Mouse (Mus musculus) ES-CJ7 (cell line): ENCODE data around the gene Snhg11.
"Not testable (repeated sequence)": the region's sequence is repeated elsewhere in the genome, so short reads cannot be mapped to it uniquely, and the experiment has no call there.

ENCODE experiments used
- DNase-seq: peaks from one replicate; pipeline ENCODE4 v3.0.0; 2011; ENCODE audit warnings: low read depth, low spot score

The Snhg11 gene

GRCm38 (mm10) chr2:158369474-158370172, 5.8 kb upstream of the Snhg11 start:
- no peak for DNase-seq

GRCm38 (mm10) chr2:158370173-158370550, 5.3 kb upstream of the Snhg11 start:
- peak; percentile 77 for DNase-seq

GRCm38 (mm10) chr2:158373061-158373460, 2.4 kb upstream of the Snhg11 start:
- no peak for DNase-seq

- DNase-seq, result no peak
Observed at GRCm38 (mm10) chr2:158373516-158373915, 1.9 kb upstream of the Snhg11 start.

- DNase-seq, result no peak
Observed at GRCm38 (mm10) chr2:158376123-158376687, 767 bp downstream of the Snhg11 start.

DNA sequence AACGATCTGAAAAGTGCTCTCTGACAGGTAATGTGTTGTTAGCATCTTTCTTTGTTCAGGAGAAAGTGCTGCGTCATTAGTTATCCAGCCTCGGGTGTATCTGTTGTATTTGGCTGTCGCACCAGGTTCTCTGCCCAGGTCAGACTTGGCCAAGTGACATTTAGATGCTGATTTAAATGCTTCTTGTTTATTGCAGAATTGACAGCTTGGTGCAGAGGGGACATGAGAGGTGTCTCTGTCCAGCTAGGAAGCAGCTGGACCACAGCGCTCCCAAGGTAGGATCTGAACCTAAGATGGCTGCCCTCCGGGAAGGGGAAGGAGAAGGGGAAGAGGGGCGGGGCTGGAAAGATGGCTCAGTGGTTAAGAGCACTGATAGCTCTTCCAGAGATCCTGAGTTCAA, 1.4 kb downstream of the Snhg11 start:
- no peak for DNase-seq

DNA sequence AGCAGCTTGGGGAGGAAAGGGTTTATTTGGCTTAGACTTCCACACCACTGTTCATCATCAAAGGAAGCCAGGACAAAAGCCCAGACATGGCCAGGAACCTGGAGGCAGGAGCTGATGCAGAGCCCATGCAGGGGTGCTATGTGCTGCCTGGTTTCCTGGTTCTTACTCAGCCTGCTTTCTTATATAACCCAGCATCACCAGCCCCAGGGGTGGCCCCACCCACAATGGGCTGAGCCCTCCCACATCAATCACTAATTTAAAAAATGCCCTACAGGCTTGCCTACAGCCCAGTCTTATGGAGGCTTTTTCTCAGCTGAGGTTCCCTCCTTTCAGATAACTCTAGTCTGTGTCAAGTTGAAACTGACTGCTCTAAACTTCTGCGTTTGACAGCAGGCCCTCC, 2.4 kb downstream of the Snhg11 start:
- DNase-seq, result no peak

DNA sequence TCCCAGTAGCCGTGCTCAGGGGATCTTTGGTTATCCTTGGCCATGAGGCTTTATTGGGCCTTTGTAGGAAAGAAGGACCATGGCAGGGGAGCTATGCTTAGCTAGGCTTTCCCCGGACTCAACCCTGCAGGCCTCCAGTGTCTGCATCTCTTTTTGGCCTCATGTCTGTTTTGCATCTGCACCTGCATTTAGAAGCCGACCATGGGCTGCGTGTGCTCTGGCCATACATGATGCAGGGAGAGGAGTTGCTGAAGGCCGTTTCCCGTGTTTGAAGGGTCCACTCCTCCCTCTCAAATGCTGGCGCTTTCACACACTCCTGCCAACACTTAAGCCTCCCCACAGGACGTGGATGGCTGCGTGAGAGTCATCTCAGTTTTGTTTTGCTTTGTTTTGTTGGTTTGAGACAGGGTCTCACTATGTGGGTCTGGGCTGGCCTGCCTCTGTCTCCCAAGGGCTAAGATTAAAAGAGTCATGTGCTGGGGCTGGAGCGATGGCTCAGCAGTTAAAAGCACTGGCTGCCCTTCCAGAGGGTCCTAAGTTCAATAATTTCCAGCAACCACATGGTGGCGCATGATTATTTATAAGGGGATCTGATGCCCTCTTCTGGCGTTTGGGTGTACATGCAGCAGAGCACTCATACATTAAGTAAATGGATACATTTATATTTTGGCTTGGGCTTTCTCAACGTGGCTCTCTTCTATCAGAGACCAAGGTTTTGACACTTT, 4.1 kb downstream of the Snhg11 start:
- DNase-seq, result peak; percentile 91

DNA sequence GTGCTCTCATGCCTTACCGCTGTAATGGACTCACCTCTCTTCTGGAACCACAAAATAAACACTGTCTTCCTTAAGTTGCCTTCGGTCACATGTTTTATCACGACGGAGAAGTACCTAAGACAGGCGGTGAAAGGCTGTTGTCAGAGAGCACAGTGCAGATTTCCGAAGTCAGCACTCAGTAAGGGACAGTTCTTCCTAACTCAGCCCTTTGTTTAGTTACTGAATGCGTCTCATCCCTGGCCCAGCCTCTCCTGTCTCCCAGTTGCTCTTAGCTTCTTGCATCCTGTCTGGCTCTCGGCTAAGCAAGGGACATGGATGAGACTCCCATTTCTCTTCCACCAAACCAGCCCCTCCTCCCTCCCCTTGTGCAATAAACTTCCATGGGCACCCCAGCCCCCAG, 10.6 kb downstream of the Snhg11 start:
- peak; percentile 62 for DNase-seq

DNA sequence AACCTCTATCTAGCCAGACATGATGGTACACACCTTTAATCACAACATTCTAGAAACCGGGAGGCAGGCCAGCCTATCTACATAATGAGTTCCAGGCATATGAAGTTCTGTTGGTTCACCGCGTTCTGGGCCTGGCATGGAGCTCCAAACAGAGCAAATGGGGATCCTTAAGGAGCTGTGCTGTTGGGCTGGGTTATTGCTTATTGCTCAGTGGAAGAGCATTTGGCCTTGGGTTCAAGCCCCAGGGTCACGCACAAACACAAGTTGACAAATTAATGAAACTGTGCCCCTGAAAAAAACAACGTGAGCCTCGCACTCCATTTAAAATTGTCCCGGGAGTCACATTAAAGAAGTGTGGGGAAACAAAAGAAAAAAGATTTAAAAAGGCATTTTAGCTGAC, 14.0 kb downstream of the Snhg11 start:
- no peak for DNase-seq

DNA sequence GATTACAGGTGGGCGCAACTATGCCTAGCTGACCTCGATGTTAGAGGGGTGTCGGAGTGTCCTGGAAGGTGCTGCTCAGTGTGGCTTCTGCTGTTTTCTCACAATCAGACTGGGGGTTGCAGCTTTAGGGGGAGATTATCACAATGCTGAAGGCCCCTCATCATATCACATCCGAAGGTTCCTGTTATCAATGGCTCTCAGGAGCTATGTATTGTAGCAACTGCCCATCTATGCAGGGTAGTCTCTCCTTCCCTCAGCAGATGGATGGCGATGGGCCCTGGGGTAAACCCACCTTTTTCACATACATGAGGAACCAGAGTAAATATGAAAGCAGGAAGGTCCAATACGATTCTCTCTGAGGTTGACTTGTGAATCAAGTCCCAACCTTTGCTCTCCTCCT, 20.9 kb downstream of the Snhg11 start:
- DNase-seq, result no peak

DNA sequence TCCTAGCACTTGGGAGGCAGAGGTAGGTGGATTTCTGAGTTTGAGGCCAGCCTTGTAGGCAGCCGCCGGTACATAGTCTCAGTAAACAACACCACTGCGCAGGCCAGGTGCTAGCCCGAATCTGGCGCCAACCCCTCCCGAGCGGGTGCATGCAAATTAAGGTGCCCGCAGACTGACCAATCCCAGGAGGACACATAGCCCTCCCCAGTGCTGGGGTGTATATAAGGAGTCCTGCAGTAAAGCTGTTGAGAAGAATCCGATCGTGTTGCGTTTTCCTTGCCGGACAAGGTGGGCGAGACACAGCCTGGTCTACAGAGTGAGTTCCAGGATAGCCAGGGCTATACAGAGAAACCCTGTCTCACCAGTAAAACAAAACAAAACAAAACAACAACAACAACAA, 21.7 kb downstream of the Snhg11 start:
- DNase-seq, result not testable (repeated sequence)

- DNase-seq, result no peak
Observed at GRCm38 (mm10) chr2:158402915-158403314, 27.5 kb downstream of the Snhg11 start.

GRCm38 (mm10) chr2:158408997-158409594, 33.7 kb downstream of the Snhg11 start:
- DNase-seq, result no peak

DNA sequence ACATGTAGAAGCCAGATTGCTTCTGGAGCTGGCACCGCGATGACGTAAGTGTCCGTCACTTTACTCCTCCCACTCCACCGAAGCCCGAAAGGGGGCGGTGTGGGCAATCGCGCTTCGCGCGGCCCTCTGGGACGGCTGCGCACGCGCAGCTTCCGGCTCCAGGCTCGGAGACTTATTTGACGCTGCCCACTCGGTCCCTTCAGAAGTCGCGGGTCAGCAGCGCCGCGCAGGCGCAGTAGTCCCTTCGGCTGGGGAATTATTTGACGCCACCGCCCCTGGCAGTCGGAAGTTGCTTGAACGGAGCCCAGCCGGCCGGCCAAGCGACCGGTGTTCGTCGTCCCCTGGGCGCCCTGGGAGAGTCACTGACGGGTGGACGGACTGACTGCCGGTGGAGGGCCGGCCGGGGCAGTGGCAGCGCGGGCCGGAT, 34.2 kb downstream of the Snhg11 start, which contains the start of gene Ralgapb:
Ralgapb (plus strand) TSS at position 254 of the 427 bp plus-strand sequence.
- peak; percentile 98 for DNase-seq

GRCm38 (mm10) chr2:158410022-158411014, 34.9 kb downstream of the Snhg11 start:
- DNase-seq, result peak; percentile 49

DNA sequence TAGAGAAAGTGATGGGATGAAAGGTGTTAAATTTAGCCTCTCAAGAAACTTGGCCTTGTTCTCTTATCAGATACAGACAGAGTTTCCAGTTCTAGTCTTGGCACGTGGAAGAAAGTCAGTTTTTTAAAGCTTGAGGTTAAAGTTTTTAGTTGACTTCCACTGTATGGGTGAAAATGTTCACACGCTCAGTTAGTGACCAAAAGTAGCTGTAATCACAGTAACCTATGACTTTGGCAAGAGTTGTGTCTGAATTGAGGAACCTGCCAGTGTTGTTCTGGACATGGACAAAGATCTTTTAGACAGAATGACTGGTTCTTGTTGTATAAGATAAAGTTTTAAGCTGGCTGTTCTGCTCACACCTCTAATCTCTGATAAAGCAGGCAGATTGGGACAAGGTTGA, 37.8 kb downstream of the Snhg11 start:
- DNase-seq, result no peak

GRCm38 (mm10) chr2:158415826-158416225, 40.4 kb downstream of the Snhg11 start:
- no peak for DNase-seq

DNA sequence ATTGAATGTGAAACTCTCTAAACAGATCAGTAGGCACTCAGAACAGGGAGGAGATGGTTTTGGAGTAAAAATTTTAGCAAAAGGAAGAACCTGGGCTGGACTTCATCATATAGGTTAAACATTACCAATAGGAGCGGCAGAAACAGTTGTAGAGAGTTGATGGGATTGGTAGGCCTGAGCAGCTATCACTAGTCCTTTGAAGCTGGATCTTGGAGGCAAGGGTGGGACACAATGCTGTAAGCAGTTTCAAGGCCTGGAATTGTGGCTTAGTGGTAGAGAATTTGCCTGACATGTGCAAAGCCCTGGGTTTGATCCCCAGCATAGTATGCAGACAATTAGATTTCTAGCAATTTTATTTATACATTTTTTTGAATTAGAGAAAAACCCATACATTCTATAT, 43.2 kb downstream of the Snhg11 start:
- no peak for DNase-seq
